ENCODE assay signal across 8 mouse cellular contexts in the genomic region with DNA sequence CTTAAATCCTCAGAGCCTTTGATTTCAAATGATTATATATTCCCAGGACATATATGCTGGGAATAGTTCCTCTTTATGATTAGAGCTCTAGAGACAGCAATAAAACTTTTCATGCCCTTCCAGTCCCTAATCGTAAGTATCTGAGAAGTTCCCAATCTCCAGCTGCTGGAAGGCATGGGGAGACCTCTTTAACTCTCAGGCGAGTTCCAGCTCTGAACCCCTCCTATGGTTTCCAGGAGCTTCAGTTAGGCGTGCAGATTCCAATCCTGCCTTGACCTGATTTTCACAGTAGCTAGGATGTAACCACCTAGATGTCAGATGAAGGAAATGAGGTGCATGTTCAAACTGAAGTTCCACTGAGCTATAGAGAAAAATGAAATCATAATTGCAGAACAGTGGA. TPM values are rescaled to one million over a fixed set of nuclear protein-coding genes. Genes with fewer than 3 reads are reported as not detected.
DNase-seq lines count a peak whose midpoint lies in the region; ATAC-seq and TF ChIP-seq lines count a peak whose summit lies in the region.

No protein-coding gene starts in this region.

- peak overlapping the region; percentile 91 for H3K9ac ChIP-seq in lung, embryonic 14.5 days
- peak overlapping the region; percentile 82 for H3K9ac ChIP-seq in embryonic facial prominence, embryonic 13.5 days
- peak overlapping the region; percentile 68 for H3K9ac ChIP-seq in intestine, embryonic 15.5 days
- peak overlapping the region; percentile 80 for H3K9ac ChIP-seq in neural tube, embryonic 14.5 days (replicated peaks; ENCODE audit: low read depth, low read length)

- H3K36me3 ChIP-seq in lung, embryonic 14.5 days (ENCODE audit: insufficient read depth), result no peaks in the 10 kb centered on the region
- no peaks in the 10 kb centered on the region for H3K36me3 ChIP-seq in embryonic facial prominence, embryonic 13.5 days
- H3K36me3 ChIP-seq in intestine, embryonic 15.5 days, result no peaks in the 10 kb centered on the region
- no peaks in the 10 kb centered on the region for H3K36me3 ChIP-seq in neural tube, embryonic 14.5 days (ENCODE audit: control insufficient read depth, insufficient read depth, low read length)

- H3K27me3 ChIP-seq in lung, embryonic 14.5 days (ENCODE audit: insufficient read depth, low read length), result no peaks in the 10 kb centered on the region
- H3K27me3 ChIP-seq in embryonic facial prominence, embryonic 13.5 days, result no peaks in the 10 kb centered on the region
- H3K27me3 ChIP-seq in intestine, embryonic 15.5 days (replicated peaks), result no peaks in the 10 kb centered on the region
- H3K27me3 ChIP-seq in neural tube, embryonic 14.5 days (ENCODE audit: control insufficient read depth, insufficient read depth, low read length), result no peaks in the 10 kb centered on the region

- no peak for ATAC-seq in lung, embryonic 14.5 days (ENCODE audit: insufficient read depth)
- ATAC-seq in embryonic facial prominence, embryonic 13.5 days (ENCODE audit: insufficient number of reproducible peaks, insufficient read depth, low FRiP score, low TSS enrichment, low read depth), result no peak
- ATAC-seq in intestine, embryonic 15.5 days, result no peak
- ATAC-seq in neural tube, embryonic 14.5 days (ENCODE audit: low read depth), result no peak

- no peak for TF ChIP-seq CTCF in lung, embryonic 14.5 days (IDR thresholded peaks at IDR 0.05; ENCODE audit: low read depth)

- no peak for DNase-seq in lung, embryonic 14.5 days
- DNase-seq in lung, postnatal 36 days, result no peak
- no peak for DNase-seq in urinary bladder, postnatal 10 days (ENCODE audit: low spot score)
- DNase-seq in adrenal gland, adult 2 months, result no peak
- no peak for DNase-seq in lung, postnatal 10 days

- no peak overlapping the region for H3K27ac ChIP-seq in lung, embryonic 14.5 days (ENCODE audit: low read depth)
- H3K27ac ChIP-seq in embryonic facial prominence, embryonic 13.5 days, result peak overlapping the region; percentile 86; the same call in 1 of the 2 replicates
- peak overlapping the region; percentile 89 for H3K27ac ChIP-seq in intestine, embryonic 15.5 days
- no peak overlapping the region for H3K27ac ChIP-seq in neural tube, embryonic 14.5 days (ENCODE audit: low read depth, low read length)

- H3K4me1 ChIP-seq in lung, embryonic 14.5 days (ENCODE audit: insufficient read depth), result no peaks in the 10 kb centered on the region
- H3K4me1 ChIP-seq in embryonic facial prominence, embryonic 13.5 days, result peaks cover 27% of the 10 kb centered on the region
- H3K4me1 ChIP-seq in intestine, embryonic 15.5 days (replicated peaks), result peaks cover 22% of the 10 kb centered on the region; the same call in 1 of the 2 replicates
- H3K4me1 ChIP-seq in neural tube, embryonic 14.5 days (ENCODE audit: control insufficient read depth, insufficient read depth, low read length), result 0 out of 2 replicates have a peak, but pooled peaks cover 6% of the 10 kb centered on the region

- 3% methylated on average over 3 of the region's 3 CpGs for WGBS in lung, embryonic 14.5 days
- 5% methylated on average over 3 of the region's 3 CpGs for WGBS in embryonic facial prominence, embryonic 13.5 days
- WGBS in intestine, embryonic 15.5 days, result 3% methylated on average over 3 of the region's 3 CpGs
- 7% methylated on average over 3 of the region's 3 CpGs for WGBS in neural tube, embryonic 14.5 days

- no peaks in the 10 kb centered on the region for H3K9me3 ChIP-seq in lung, embryonic 14.5 days (ENCODE audit: low read depth, low read length)
- H3K9me3 ChIP-seq in embryonic facial prominence, embryonic 13.5 days, result no peaks in the 10 kb centered on the region
- H3K9me3 ChIP-seq in intestine, embryonic 15.5 days, result no peaks in the 10 kb centered on the region
- no peaks in the 10 kb centered on the region for H3K9me3 ChIP-seq in neural tube, embryonic 14.5 days (ENCODE audit: control insufficient read depth, low read length)

- peak overlapping the region; percentile 71 for H3K4me2 ChIP-seq in lung, embryonic 14.5 days
- peak overlapping the region; percentile 76 for H3K4me2 ChIP-seq in embryonic facial prominence, embryonic 13.5 days
- H3K4me2 ChIP-seq in intestine, embryonic 15.5 days (replicated peaks), result peak overlapping the region; percentile 56
- H3K4me2 ChIP-seq in neural tube, embryonic 14.5 days (ENCODE audit: low read depth, low read length), result peak overlapping the region; percentile 89

- H3K4me3 ChIP-seq in lung, embryonic 14.5 days (ENCODE audit: low read depth, low read length), result peak overlapping the region; percentile 71
- peak overlapping the region; percentile 77 for H3K4me3 ChIP-seq in embryonic facial prominence, embryonic 13.5 days
- peak overlapping the region; percentile 54 for H3K4me3 ChIP-seq in intestine, embryonic 15.5 days (replicated peaks)
- H3K4me3 ChIP-seq in neural tube, embryonic 14.5 days (ENCODE audit: low read depth, low read length), result peak overlapping the region; percentile 73

RNA-seq across cellular contexts. Expression of a gene that starts 0.8 kb away (rescaled TPM):
- 67.1 and 71.1 TPM in 2 replicates for polyA plus RNA-seq in lung, embryonic 14.5 days (2014; fragmentation: Nextera tagmentation; extraction: Ambion mirVana)
- polyA plus RNA-seq in embryonic facial prominence, embryonic 13.5 days (2015; fragmentation: Nextera tagmentation; extraction: Ambion mirVana), result 36.9 and 40.3 TPM in 2 replicates
- polyA plus RNA-seq in intestine, embryonic 15.5 days (2015; fragmentation: Nextera tagmentation; extraction: Ambion mirVana), result 92.1 and 95.8 TPM in 2 replicates
- 24.9 and 28.0 TPM in 2 replicates for polyA plus RNA-seq in neural tube, embryonic 14.5 days (2014; fragmentation: Nextera tagmentation; extraction: Ambion mirVana)
- 10 to 100 TPM; 43.6 to 62.7 TPM for total RNA-seq in adrenal gland, adult 2 months (2021)
- polyA plus RNA-seq in adrenal gland, adult 2 months (2012; rRNA removed), result 10.1 and 10.7 TPM in 2 replicates

RNA-seq across cellular contexts. Expression of a gene that starts 29.2 kb away (rescaled TPM):
- polyA plus RNA-seq in lung, embryonic 14.5 days (2014; fragmentation: Nextera tagmentation; extraction: Ambion mirVana), result not detected in 2 replicates
- not detected in 2 replicates for polyA plus RNA-seq in embryonic facial prominence, embryonic 13.5 days (2015; fragmentation: Nextera tagmentation; extraction: Ambion mirVana)
- polyA plus RNA-seq in intestine, embryonic 15.5 days (2015; fragmentation: Nextera tagmentation; extraction: Ambion mirVana), result not detected in 2 replicates
- polyA plus RNA-seq in neural tube, embryonic 14.5 days (2014; fragmentation: Nextera tagmentation; extraction: Ambion mirVana), result not detected in 2 replicates
- not detected for total RNA-seq in adrenal gland, adult 2 months (2021)
- not detected in 2 replicates for polyA plus RNA-seq in adrenal gland, adult 2 months (2012; rRNA removed)

Comparison
In these comparisons a context has a peak if more than half of its experiments do, and no peak if none do; other contexts are left out.
1. H3K27ac ChIP-seq: peak in embryonic facial prominence, embryonic 13.5 days (single experiment) and intestine, embryonic 15.5 days (single experiment); none in lung, embryonic 14.5 days (single experiment) and neural tube, embryonic 14.5 days (single experiment).
2. Peak in every context shown above with its lines, with median percentiles within 50 percentile points of each other: H3K4me2 ChIP-seq, H3K4me3 ChIP-seq and H3K9ac ChIP-seq.